Mouse (Mus musculus): ENCODE measurements around the gene Agfg2. TPM values are rescaled to one million over a fixed set of nuclear protein-coding genes. Genes with fewer than 3 reads are reported as not detected.
"Not testable (repeated sequence)": the region's sequence is repeated elsewhere in the genome, so short reads cannot be mapped to it uniquely, and the experiment has no call there.

Gene Agfg2
- polyA plus RNA-seq, 1 experiment from 2014 or later = 11.8 TPM

DNA sequence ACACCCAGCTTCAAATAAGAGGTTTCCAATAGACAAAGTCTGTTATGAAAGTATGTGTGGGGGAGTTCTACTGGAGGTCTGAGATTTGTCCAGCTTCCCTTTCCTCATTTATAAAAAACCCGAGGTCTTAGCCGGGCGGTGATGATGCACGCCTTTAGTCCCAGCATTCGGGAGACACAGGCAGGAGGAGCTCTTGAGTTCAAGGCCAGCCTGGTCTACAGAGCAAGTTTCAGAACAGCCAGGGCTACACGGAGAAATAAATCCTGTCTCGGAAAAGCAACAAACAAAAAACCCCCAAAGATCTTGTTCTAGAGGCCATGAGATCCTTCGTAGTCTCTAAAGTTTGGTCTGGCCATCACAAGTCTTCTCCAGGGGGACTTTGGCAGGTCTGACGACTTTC lies 56.5 kb downstream of the Agfg2 start:
- H3K27ac ChIP-seq = peak overlapping the region; percentile 92
- no peak for ATAC-seq (ENCODE audit: low FRiP score)
- H3K36me3 ChIP-seq (replicated peaks; ENCODE audit: control insufficient read depth, insufficient read depth) = no peaks in the 10 kb centered on the region
- DNase-seq (ENCODE audit: low spot score) = no peak
- H3K27me3 ChIP-seq (ENCODE audit: control insufficient read depth, insufficient read depth, low read length) = no peaks in the 10 kb centered on the region
- H3K4me3 ChIP-seq (replicated peaks; ENCODE audit: low read length) = peak overlapping the region; percentile 80
- no peaks in the 10 kb centered on the region for H3K9me3 ChIP-seq (ENCODE audit: control insufficient read depth, low read length)
- 2% methylated on average over 9 of the region's 9 CpGs for WGBS
- H3K9ac ChIP-seq = peak overlapping the region; percentile 78
- H3K4me2 ChIP-seq (replicated peaks) = peak overlapping the region; percentile 63
- H3K4me1 ChIP-seq (replicated peaks; ENCODE audit: control insufficient read depth, insufficient read depth, low read length) = peaks cover 37% of the 10 kb centered on the region

DNA sequence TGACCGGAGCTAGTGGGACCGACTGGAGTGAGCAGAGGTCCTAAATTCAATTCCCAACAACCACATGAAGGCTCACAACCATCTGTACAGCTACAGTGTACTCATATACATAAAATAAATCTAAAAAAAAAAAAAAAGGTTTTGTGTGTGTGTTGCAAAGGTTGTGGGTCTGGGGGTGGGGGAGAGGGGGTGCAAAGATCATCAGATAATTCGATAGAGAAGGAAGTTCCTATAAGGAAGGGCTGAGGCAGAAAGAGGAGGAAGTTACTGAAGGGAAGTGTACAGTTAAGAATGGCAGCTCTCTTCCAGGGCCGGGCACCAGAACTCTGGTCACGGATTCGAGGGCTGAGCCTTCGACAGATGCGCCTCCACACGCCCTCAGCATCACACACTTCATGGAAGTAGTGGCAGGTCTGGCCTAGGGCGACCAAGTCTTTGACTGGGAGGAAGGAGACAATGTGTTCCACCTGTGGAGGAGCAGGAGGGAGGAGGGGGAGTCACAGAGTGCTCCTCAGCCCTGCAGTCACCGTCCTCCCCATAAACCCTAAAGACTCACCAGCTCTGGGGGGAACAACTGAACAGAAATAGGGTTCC lies 60.5 kb downstream of the Agfg2 start:
- Histone ChIP-seq H3K27me3 (ENCODE audit: control insufficient read depth, insufficient read depth, low read length) (no peaks in the 10 kb centered on the region), H3K9me3 (ENCODE audit: control insufficient read depth, low read length) (no peaks in the 10 kb centered on the region), H3K4me3 (replicated peaks; ENCODE audit: low read length) (no peak overlapping the region), H3K4me2 (replicated peaks) (no peak overlapping the region), H3K9ac (no peak overlapping the region), H3K4me1 (replicated peaks; ENCODE audit: control insufficient read depth, insufficient read depth, low read length) (peaks cover 7% of the 10 kb centered on the region; the same call in 1 of the 2 replicates), H3K27ac (no peak overlapping the region), H3K36me3 (replicated peaks; ENCODE audit: control insufficient read depth, insufficient read depth) (no peaks in the 10 kb centered on the region)
- 86% methylated on average over 11 of the region's 11 CpGs for WGBS
- DNase-seq (ENCODE audit: low spot score) (no peak), ATAC-seq (ENCODE audit: low FRiP score) (no peak)

DNA sequence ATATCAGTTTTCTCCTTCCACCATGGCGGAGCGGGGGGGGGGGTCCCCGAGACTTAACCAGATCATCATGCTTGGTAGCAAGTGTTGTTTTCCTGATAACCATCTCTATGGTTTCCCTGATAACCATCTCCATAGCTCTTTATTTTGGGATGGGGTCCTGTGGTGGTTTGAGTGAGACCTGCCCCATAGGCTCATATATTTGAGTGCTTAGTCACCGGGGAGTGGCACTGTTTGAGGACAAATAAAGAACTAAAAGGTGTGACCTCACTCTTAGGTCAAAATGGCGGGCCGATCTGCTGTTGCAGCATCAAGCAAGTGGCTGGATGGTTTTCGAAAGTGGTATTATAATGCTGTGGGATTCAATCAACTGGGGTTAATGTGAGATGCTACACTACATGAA lies 69.2 kb downstream of the Agfg2 start:
- no peaks in the 10 kb centered on the region for H3K27me3 ChIP-seq (ENCODE audit: control insufficient read depth, insufficient read depth, low read length)
- WGBS = 91% methylated on average over 7 of the region's 7 CpGs

DNA sequence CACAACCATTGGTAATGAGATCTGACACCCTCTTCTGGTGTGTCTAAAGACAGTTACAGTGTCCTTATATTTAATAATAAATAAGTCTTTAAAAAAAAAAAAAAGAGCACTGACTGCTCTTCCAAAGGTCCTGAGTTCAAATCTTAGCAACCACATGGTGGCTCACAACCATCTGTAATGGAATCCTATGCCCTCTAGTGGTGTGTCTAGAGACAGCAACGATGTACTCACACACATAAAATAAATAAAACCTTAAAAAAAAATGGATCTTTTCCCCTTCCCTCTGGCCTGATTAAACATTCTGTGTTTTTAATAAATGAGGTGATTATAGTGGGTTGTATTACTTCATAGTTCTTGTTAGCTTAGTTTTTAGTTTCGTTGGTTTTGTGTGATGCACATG lies 69.6 kb downstream of the Agfg2 start:
- H3K4me3 ChIP-seq (replicated peaks; ENCODE audit: low read length); ATAC-seq (ENCODE audit: low FRiP score): not testable (repeated sequence)

More for the DNA sequence above, 69.2 kb downstream of the Agfg2 start:
- no peaks in the 10 kb centered on the region for H3K9me3 ChIP-seq (ENCODE audit: control insufficient read depth, low read length)
- DNase-seq (ENCODE audit: low spot score) (no peak), ATAC-seq (ENCODE audit: low FRiP score) (no peak)
- no peak overlapping the region for H3K9ac ChIP-seq
- no peaks in the 10 kb centered on the region for H3K36me3 ChIP-seq (replicated peaks; ENCODE audit: control insufficient read depth, insufficient read depth)
- H3K4me1 ChIP-seq (replicated peaks; ENCODE audit: control insufficient read depth, insufficient read depth, low read length) = no peaks in the 10 kb centered on the region
- no peak overlapping the region for H3K27ac ChIP-seq
- H3K4me3 ChIP-seq (replicated peaks; ENCODE audit: low read length) = no peak overlapping the region
- no peak overlapping the region for H3K4me2 ChIP-seq (replicated peaks)

DNA sequence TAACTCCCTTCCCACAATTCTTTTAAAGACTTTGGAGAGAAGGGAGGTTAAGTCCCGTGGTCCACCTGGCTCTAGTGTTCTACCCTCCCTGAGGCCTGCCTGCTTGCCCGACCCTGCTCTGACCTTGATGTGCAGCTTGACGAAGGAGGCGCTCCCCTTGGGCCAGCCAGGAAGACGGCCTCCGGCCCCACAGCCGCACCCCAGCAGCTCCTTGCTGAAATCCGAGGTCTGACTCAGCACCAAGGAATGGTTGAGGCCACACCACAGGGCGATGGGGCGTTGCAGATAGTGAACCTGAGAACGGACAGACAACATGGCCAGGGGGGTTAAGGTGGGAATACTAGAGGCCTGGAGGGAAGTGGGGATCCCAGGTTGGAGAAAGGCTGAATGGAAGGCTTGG lies 71.0 kb downstream of the Agfg2 start, which contains the start of gene Pcolce:
Gene Pcolce (minus strand): TSS at position 235 of the 400 bp plus-strand sequence.
- Histone ChIP-seq H3K27ac (no peak within 1 kb of the TSS), H3K4me3 (replicated peaks; ENCODE audit: low read length) (no peak within 1 kb of the TSS), H3K9me3 (ENCODE audit: control insufficient read depth, low read length) (no peaks in the 10 kb centered on the region), H3K4me2 (replicated peaks) (no peak within 1 kb of the TSS), H3K36me3 (replicated peaks; ENCODE audit: control insufficient read depth, insufficient read depth) (no peaks in the 10 kb centered on the region), H3K27me3 (ENCODE audit: control insufficient read depth, insufficient read depth, low read length) (0 out of 2 replicates have a peak, but pooled peaks cover 3% of the 10 kb centered on the region), H3K4me1 (replicated peaks; ENCODE audit: control insufficient read depth, insufficient read depth, low read length) (0 out of 2 replicates have a peak, but pooled peaks cover under 1% of the 10 kb centered on the region), H3K9ac (no peak within 1 kb of the TSS)
- whole genome bisulfite sequencing = 64% methylated on average over 11 of the region's 11 CpGs
- ATAC-seq (ENCODE audit: low FRiP score) (no peak), DNase-seq (ENCODE audit: low spot score) (no peak)

More for the DNA sequence above, 69.6 kb downstream of the Agfg2 start:
- not testable (repeated sequence) for H3K27me3 ChIP-seq (ENCODE audit: control insufficient read depth, insufficient read depth, low read length); DNase-seq (ENCODE audit: low spot score); H3K9ac ChIP-seq; H3K27ac ChIP-seq; H3K4me1 ChIP-seq (replicated peaks; ENCODE audit: control insufficient read depth, insufficient read depth, low read length); H3K9me3 ChIP-seq (ENCODE audit: control insufficient read depth, low read length); H3K4me2 ChIP-seq (replicated peaks); H3K36me3 ChIP-seq (replicated peaks; ENCODE audit: control insufficient read depth, insufficient read depth)
- 88% methylated on average over 2 of the region's 2 CpGs for WGBS

DNA sequence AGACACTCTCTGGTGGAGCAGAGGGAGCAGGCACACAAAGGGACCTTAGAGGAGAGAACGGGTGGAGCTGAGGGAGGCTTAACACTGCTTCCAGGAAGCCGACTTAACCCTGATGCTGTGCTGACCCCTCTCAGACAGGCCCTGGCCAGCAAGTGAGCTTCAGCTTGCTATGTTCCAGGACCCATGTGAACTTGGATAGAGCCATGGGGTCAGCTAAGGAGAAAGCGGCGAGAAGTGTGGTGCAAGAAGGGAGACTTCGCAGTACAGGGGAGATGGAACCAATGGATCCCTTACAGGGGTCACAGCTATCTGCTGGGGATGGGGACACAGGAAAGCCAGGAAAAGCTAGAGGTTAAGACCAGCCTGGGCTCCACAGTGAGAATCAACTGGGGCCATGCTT lies 71.5 kb downstream of the Agfg2 start:
- DNase-seq (ENCODE audit: low spot score) (no peak), ATAC-seq (ENCODE audit: low FRiP score) (no peak)
- no peak overlapping the region for H3K27ac ChIP-seq
- H3K9me3 ChIP-seq (ENCODE audit: control insufficient read depth, low read length) = no peaks in the 10 kb centered on the region
- no peaks in the 10 kb centered on the region for H3K36me3 ChIP-seq (replicated peaks; ENCODE audit: control insufficient read depth, insufficient read depth)
- H3K4me2 ChIP-seq (replicated peaks) = no peak overlapping the region
- 0 out of 2 replicates have a peak, but pooled peaks cover 5% of the 10 kb centered on the region for H3K4me1 ChIP-seq (replicated peaks; ENCODE audit: control insufficient read depth, insufficient read depth, low read length)
- 70% methylated on average over 5 of the region's 5 CpGs for WGBS
- no peak overlapping the region for H3K4me3 ChIP-seq (replicated peaks; ENCODE audit: low read length)
- H3K27me3 ChIP-seq (ENCODE audit: control insufficient read depth, insufficient read depth, low read length) = peaks cover 8% of the 10 kb centered on the region; the same call in 1 of the 2 replicates
- no peak overlapping the region for H3K9ac ChIP-seq

DNA sequence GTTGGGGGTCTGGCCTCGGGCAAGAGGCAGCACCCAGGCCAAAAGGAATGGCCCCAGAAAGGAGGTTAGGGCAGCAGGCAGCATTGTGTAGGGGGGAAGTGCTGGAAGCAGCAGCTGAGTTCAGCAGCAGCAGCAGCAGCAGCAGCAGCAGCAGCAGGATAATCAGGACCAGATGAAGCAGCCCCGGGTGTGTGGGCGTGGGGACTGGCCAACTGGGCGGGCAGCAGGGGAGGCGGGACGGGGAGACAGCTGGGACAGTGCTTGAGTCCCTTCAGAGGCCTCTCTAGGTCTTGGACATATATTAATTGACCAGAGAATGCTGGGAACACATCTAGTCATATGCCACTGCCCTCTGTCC lies 73.3 kb downstream of the Agfg2 start:
- WGBS = 32% methylated on average over 6 of the region's 6 CpGs
- DNase-seq (ENCODE audit: low spot score) = no peak
- no peak overlapping the region for H3K4me3 ChIP-seq (replicated peaks; ENCODE audit: low read length)

DNA sequence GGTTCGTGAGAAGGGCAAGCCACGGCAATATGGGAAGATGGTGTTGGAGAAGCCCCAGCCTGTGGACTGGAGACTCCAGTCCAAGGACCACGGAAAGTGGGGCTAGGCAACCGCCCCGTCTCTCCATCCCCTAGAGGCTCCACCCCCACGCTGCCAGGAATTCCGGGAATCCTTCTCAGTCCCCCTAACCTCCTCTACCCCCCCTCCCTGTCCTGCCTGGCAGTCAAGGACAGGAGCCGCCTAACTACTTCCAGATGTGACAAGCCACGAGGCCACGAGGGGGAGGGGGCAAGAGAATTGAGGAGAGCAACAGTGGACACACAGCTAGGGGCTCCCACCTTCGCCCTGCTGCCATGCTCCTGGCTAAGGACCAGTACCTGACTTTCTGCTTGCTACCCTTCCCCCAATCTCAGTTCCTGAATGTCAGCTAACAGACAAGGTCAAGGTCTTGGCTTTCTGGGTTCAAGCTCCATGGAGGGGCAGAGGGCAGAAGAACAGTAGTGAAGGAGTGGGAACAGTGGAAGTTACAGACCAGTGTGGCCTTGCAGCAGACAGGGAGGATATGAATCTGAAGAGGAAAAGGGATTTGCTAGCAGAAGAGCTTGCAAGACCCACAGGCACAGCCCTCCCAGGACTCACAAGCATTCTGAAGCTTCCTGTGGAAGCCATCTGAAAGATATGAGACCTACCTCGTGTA lies 73.8 kb downstream of the Agfg2 start:
- no peak overlapping the region; the same call in 1 of the 2 replicates for H3K4me3 ChIP-seq (replicated peaks; ENCODE audit: low read length)
- peak overlapping the region; percentile 31; the same call in 1 of the 2 replicates for H3K9ac ChIP-seq
- H3K36me3 ChIP-seq (replicated peaks; ENCODE audit: control insufficient read depth, insufficient read depth) = no peaks in the 10 kb centered on the region
- 0 out of 2 replicates have a peak overlapping the region, but pooled peaks have one; percentile 26 for H3K27ac ChIP-seq
- H3K4me1 ChIP-seq (replicated peaks; ENCODE audit: control insufficient read depth, insufficient read depth, low read length) = 0 out of 2 replicates have a peak, but pooled peaks cover 7% of the 10 kb centered on the region
- peak overlapping the region; percentile 12; the same call in 1 of the 2 replicates for H3K4me2 ChIP-seq (replicated peaks)
- no peak for ATAC-seq (ENCODE audit: low FRiP score)
- 24% methylated on average over 10 of the region's 12 CpGs for whole genome bisulfite sequencing
- H3K9me3 ChIP-seq (ENCODE audit: control insufficient read depth, low read length) = no peaks in the 10 kb centered on the region
- no peak for DNase-seq (ENCODE audit: low spot score)
- peaks cover 12% of the 10 kb centered on the region; the same call in 1 of the 2 replicates for H3K27me3 ChIP-seq (ENCODE audit: control insufficient read depth, insufficient read depth, low read length)

More for the DNA sequence above, 73.3 kb downstream of the Agfg2 start:
- Histone ChIP-seq H3K9ac (peak overlapping the region; percentile 31; the same call in 1 of the 2 replicates), H3K4me2 (replicated peaks) (no peak overlapping the region; the same call in 1 of the 2 replicates), H3K36me3 (replicated peaks; ENCODE audit: control insufficient read depth, insufficient read depth) (no peaks in the 10 kb centered on the region), H3K9me3 (ENCODE audit: control insufficient read depth, low read length) (no peaks in the 10 kb centered on the region), H3K27ac (0 out of 2 replicates have a peak overlapping the region, but pooled peaks have one; percentile 26), H3K27me3 (ENCODE audit: control insufficient read depth, insufficient read depth, low read length) (peaks cover 12% of the 10 kb centered on the region; the same call in 1 of the 2 replicates), H3K4me1 (replicated peaks; ENCODE audit: control insufficient read depth, insufficient read depth, low read length) (0 out of 2 replicates have a peak, but pooled peaks cover 7% of the 10 kb centered on the region)
- ATAC-seq (ENCODE audit: low FRiP score) = no peak

DNA sequence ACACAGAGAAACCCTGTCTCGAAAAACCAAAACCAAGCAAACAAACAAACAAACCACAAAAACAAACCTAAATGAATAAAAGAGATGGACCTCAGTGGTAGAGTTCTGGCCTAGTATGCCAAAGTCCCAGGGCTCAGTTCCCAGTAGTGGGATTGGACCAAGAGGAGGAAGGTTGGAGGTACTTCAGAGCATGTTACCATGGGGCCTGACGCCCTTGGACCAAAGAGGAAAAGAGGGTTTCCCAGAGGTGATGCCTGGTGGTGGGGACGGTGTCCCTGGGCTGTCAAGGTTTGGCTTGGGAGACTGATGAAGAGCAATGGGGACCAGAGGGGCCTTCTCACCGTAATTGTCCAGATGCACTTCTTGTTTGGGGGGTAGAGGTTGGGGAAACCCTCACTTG lies 74.5 kb downstream of the Agfg2 start:
- H3K27me3 ChIP-seq (ENCODE audit: control insufficient read depth, insufficient read depth, low read length) = peaks cover 12% of the 10 kb centered on the region; the same call in 1 of the 2 replicates
- DNase-seq (ENCODE audit: low spot score) (no peak), ATAC-seq (ENCODE audit: low FRiP score) (no peak)
- no peak overlapping the region for H3K27ac ChIP-seq
- 81% methylated on average over 4 of the region's 4 CpGs for WGBS
- peak overlapping the region; percentile 12; the same call in 1 of the 2 replicates for H3K4me2 ChIP-seq (replicated peaks)
- 0 out of 2 replicates have a peak, but pooled peaks cover 7% of the 10 kb centered on the region for H3K4me1 ChIP-seq (replicated peaks; ENCODE audit: control insufficient read depth, insufficient read depth, low read length)
- no peak overlapping the region for H3K9ac ChIP-seq
- H3K4me3 ChIP-seq (replicated peaks; ENCODE audit: low read length) = no peak overlapping the region; the same call in 1 of the 2 replicates
- no peaks in the 10 kb centered on the region for H3K36me3 ChIP-seq (replicated peaks; ENCODE audit: control insufficient read depth, insufficient read depth)
- no peaks in the 10 kb centered on the region for H3K9me3 ChIP-seq (ENCODE audit: control insufficient read depth, low read length)

Measured in hindbrain, embryonic 14.5 days (tissue).